Mouse (Mus musculus) heart, adult 9 months (tissue): ENCODE measurements around the gene Gm14296.
"Not testable (repeated sequence)": the region's sequence is repeated elsewhere in the genome, so short reads cannot be mapped to it uniquely, and the experiment has no call there.

Experiments used
- DNase-seq, 2 experiments: peaks; one replicate each; pipeline ENCODE4 v3.0.0; 2022; ENCODE audit warnings: low spot score in 2 of 2

Gene Gm14296

GRCm38 (mm10) chr2:176927709-176928108 lies at the start of gene Gm14296:
Gm14296 (minus strand) TSS chr2:176927809.
- DNase-seq = not testable (repeated sequence)

- not testable (repeated sequence) for DNase-seq
Observed at GRCm38 (mm10) chr2:176905464-176905863, 22.1 kb downstream of the Gm14296 start.
